Mouse (Mus musculus) lung, postnatal 36 days (tissue): ENCODE measurements at regions not wholly inside any gene's neighbourhood (a gene's known extent, or its start where the extent isn't known, plus 50 kb on each side); places are given as distances from the start of the nearest gene placed in this dataset.
A peak's percentile ranks its signal among the peaks of the same experiment; 100 is the strongest.
"Not testable (repeated sequence)": the region's sequence is repeated elsewhere in the genome, so short reads cannot be mapped to it uniquely, and the experiment has no call there.

ENCODE experiments used
- DNase-seq: peaks from one replicate; pipeline ENCODE4 v3.0.0; 2022; ENCODE audit warnings: mixed read lengths

GRCm38 (mm10) chr9:83728428-83728827 lies 77.6 kb downstream of the Elovl4 start:
- DNase-seq: no peak

- peak; percentile 71 for DNase-seq
These were observed 78.5 kb downstream of the Elovl4 start for GRCm38 (mm10) chr9:83727462-83728189.

- DNase-seq: no peak
These were observed 79.1 kb downstream of the Elovl4 start for GRCm38 (mm10) chr9:83726979-83727378.

- peak; percentile 39 for DNase-seq
These were observed 80.0 kb downstream of the Elovl4 start for GRCm38 (mm10) chr9:83726105-83726504.

GRCm38 (mm10) chr9:83725545-83725944 lies 80.5 kb downstream of the Elovl4 start:
- DNase-seq: no peak

GRCm38 (mm10) chr9:83720982-83721381 lies 85.1 kb downstream of the Elovl4 start:
- peak; percentile 2 for DNase-seq

GRCm38 (mm10) chr9:83719811-83720210 lies 86.3 kb downstream of the Elovl4 start:
- no peak for DNase-seq

- DNase-seq: not testable (repeated sequence)
These were observed 88.0 kb downstream of the Elovl4 start for GRCm38 (mm10) chr9:83718084-83718483.

- no peak for DNase-seq
These were observed 89.8 kb downstream of the Elovl4 start for GRCm38 (mm10) chr9:83716101-83716763.

GRCm38 (mm10) chr9:83707361-83707760 lies 98.7 kb downstream of the Elovl4 start:
- no peak for DNase-seq

GRCm38 (mm10) chr9:83706071-83706470 lies 100.0 kb downstream of the Elovl4 start:
- DNase-seq: no peak

GRCm38 (mm10) chr9:83704186-83704585 lies 101.9 kb downstream of the Elovl4 start:
- no peak for DNase-seq

- DNase-seq: no peak
These were observed 105.2 kb downstream of the Elovl4 start for GRCm38 (mm10) chr9:83700916-83701315.

- no peak for DNase-seq
These were observed 106.0 kb downstream of the Elovl4 start for GRCm38 (mm10) chr9:83700056-83700455.

GRCm38 (mm10) chr9:83691332-83692198 lies 114.5 kb downstream of the Elovl4 start:
- DNase-seq: peak; percentile 85
